Mouse (Mus musculus) spleen, adult 2 months (tissue): ENCODE measurements around the gene Adrb1. TPM values are rescaled to one million over a fixed set of nuclear protein-coding genes. Genes with fewer than 3 reads are reported as not detected.
"Not testable (repeated sequence)": the region's sequence is repeated elsewhere in the genome, so short reads cannot be mapped to it uniquely, and the experiment has no call there.

ENCODE experiments used
- DNase-seq, 2 experiments: peaks; one replicate each; pipeline versions ENCODE4 v3.0.0 to v3.0.0-alpha.2; 2012 to 2021; ENCODE audit warnings: low spot score in 2 of 2, low read depth in 1 of 2
- H3K27ac ChIP-seq: fragments of 200-500 bp; 2 replicates; pipeline ENCODE4 v1.5.1; 2012; ENCODE audit warnings: low read length, inconsistent platforms; ENCODE audit not compliant: insufficient read depth
- H3K27me3 ChIP-seq: fragments of 200-500 bp; 2 replicates; pipeline ENCODE4 v1.6.1; 2012; ENCODE audit warnings: mild to moderate bottlenecking, moderate library complexity, low read length, inconsistent platforms; ENCODE audit not compliant: control insufficient read depth, insufficient read depth
- H3K36me3 ChIP-seq: fragments of 200-500 bp; 2 replicates; pipeline ENCODE4 v1.6.1; 2012; ENCODE audit warnings: mild to moderate bottlenecking, low read length, inconsistent platforms; ENCODE audit not compliant: control insufficient read depth, insufficient read depth
- H3K4me1 ChIP-seq: fragments of 200-500 bp; 2 replicates; pipeline ENCODE4 v1.6.1; 2011; ENCODE audit warnings: inconsistent platforms; ENCODE audit not compliant: control insufficient read depth, insufficient read depth, insufficient read length
- H3K4me3 ChIP-seq: fragments of 200-500 bp; 2 replicates; pipeline ENCODE4 v1.5.1; 2011; ENCODE audit warnings: mild to moderate bottlenecking, inconsistent platforms; ENCODE audit not compliant: insufficient read depth, insufficient read length; ENCODE audit errors: extremely low read depth
- CTCF ChIP-seq: fragments of 200-500 bp; IDR thresholded peaks from 2 replicates; pipeline ENCODE4 v1.5.1; 2011; ENCODE audit warnings: mild to moderate bottlenecking, inconsistent platforms; ENCODE audit not compliant: insufficient read depth, insufficient read length, insufficient replicate concordance; ENCODE audit errors: extremely low read depth
- POLR2A ChIP-seq: fragments of 200-500 bp; IDR thresholded peaks from 2 replicates; pipeline ENCODE4 v1.6.1; 2011; ENCODE audit warnings: low read depth, low read length, inconsistent platforms
- WGBS: fragments of 180-500 bp; shearing (Covaris S2); methylation state at CpG from one replicate; pipeline ENCODE4 v1.1.7; 2018; 5-methylcytosine and 5-hydroxymethylcytosine counted together
- polyA plus RNA-seq: library from polyadenylated mRNA; depleted of rRNA; stranded (reverse); fragments of >200 nt; gene quantifications from 2 replicates; pipeline ENCODE4 v1.2.3, GENCODE M21; 2012; rRNA removed

Gene Adrb1
- polyA plus RNA-seq, 1 experiment = 7.7 TPM

GRCm38 (mm10) chr19:56774408-56774962 lies 52.5 kb downstream of the Adrb1 start:
- 47% methylated on average over 9 of the region's 9 CpGs for WGBS
- 0 out of 2 replicates have a peak, but pooled peaks cover 4% of the 10 kb centered on the region for H3K27me3 ChIP-seq
- peak; percentile 28 to 52 for DNase-seq
- TF ChIP-seq POLR2A = no peak
- TF ChIP-seq CTCF = no peak
- H3K4me1 ChIP-seq = peaks cover 39% of the 10 kb centered on the region
- H3K36me3 ChIP-seq = no peaks in the 10 kb centered on the region
- no peak overlapping the region for H3K4me3 ChIP-seq
- H3K27ac ChIP-seq = 0 out of 2 replicates have a peak overlapping the region, but pooled peaks have one; percentile 2

- Histone ChIP-seq H3K27me3 (0 out of 2 replicates have a peak, but pooled peaks cover 4% of the 10 kb centered on the region), H3K4me1 (peaks cover 39% of the 10 kb centered on the region)
Observed at GRCm38 (mm10) chr19:56774971-56775892, 53.2 kb downstream of the Adrb1 start.

DNA sequence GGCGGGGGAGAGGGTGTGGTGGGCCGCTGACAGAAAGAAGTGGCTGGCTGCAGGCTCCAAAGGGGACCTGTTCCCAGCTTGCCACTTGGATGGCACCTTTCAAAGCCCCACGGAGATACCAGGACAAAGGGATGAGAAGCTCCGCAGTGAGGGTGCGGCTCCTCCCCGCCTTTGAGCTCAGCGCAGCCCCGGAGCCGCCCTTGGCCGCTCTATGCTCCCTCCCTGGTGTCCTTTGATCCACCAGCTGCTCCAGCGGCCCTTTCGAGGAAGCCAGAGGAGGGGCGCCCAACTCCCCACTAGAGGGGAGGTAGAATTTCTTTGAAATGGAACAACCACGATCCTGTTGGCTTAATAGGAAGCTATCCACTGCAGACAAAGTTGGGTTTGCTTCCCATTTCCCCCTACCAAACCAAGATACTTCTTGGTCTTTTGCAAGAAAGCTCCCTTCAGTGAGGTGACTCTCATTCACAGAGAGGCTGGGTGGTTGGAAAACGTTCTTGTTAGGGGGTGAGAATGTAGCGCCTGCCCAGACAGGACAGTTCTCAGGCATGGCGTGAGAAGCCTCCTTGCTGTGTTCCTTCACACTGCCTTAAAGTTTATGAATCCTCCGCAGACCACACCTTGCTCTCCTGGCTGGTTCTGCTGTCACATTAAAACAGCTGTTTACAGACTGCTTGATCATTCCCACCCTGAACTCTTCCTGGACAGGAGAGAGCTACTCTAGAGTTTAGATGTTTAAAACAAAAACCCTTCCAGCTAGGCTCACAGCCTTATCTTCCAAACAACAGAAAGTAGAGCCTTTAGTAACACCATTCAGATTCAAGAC lies 54.1 kb downstream of the Adrb1 start:
- Histone ChIP-seq H3K36me3 (no peaks in the 10 kb centered on the region), H3K27ac (no peak overlapping the region), H3K4me1 (peaks cover 31% of the 10 kb centered on the region), H3K27me3 (0 out of 2 replicates have a peak, but pooled peaks cover 4% of the 10 kb centered on the region), H3K4me3 (0 out of 2 replicates have a peak overlapping the region, but pooled peaks have one; percentile 8)
- WGBS = 17% methylated on average over 18 of the region's 18 CpGs
- no peak for DNase-seq
- TF ChIP-seq CTCF (no peak), POLR2A (no peak)

More at GRCm38 (mm10) chr19:56774971-56775892, 53.2 kb downstream of the Adrb1 start:
- no peaks in the 10 kb centered on the region for H3K36me3 ChIP-seq
- TF ChIP-seq CTCF (no peak), POLR2A (no peak)
- no peak overlapping the region for H3K27ac ChIP-seq
- 54% methylated on average over 24 of the region's 24 CpGs for WGBS
- no peak for DNase-seq
- no peak overlapping the region for H3K4me3 ChIP-seq

DNA sequence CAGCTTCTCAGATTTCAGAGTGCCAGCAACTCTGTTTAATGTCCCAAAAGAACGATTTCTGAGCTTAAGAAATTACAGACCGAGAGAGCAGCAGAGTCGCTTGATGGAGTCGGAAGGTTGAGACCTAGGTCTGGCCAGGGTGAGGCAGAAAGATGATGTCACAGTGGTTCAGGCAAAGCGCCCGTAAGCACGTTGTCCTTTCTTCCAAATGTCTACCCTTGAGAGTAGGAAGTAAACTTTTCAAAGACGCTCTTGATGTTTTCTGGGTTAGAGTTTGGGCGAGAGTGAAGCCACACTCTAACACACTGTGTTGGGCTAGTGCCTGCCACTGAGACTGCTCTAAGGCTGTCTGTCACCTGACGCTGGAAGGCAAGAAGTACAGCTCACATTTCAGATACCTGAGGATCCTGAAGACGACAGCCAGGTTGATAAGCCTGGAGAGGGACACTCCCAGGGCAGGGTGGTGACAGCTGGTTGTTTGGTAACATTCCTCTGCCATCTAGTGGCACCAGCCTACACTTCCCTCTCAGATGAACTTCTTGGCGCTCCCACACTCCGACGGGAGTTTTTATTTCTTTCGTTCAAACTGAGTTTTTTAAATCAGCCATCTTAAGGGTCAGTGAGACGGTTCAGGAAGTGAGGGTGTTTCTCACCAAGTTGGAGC lies 54.9 kb downstream of the Adrb1 start:
- WGBS = 23% methylated on average over 16 of the region's 16 CpGs
- H3K27me3 ChIP-seq = 0 out of 2 replicates have a peak, but pooled peaks cover 4% of the 10 kb centered on the region
- H3K4me3 ChIP-seq = no peak overlapping the region
- peaks cover 23% of the 10 kb centered on the region for H3K4me1 ChIP-seq
- TF ChIP-seq CTCF = peak; percentile 66; the same call in 1 of the 2 replicates
- no peak for TF ChIP-seq POLR2A
- DNase-seq = peak in 1 of 2 experiments; percentile 40
- no peak overlapping the region for H3K27ac ChIP-seq
- H3K36me3 ChIP-seq = no peaks in the 10 kb centered on the region

- DNase-seq, H3K4me3 ChIP-seq, H3K27me3 ChIP-seq, H3K36me3 ChIP-seq, H3K27ac ChIP-seq: not testable (repeated sequence)
- WGBS = 94% methylated on average over 7 of the region's 7 CpGs
- peaks cover 16% of the 10 kb centered on the region; the same call in 1 of the 2 replicates for H3K4me1 ChIP-seq
Observed at GRCm38 (mm10) chr19:56778532-56778931, 56.5 kb downstream of the Adrb1 start.

Other genes starting within 250 kb of the Adrb1 start
- gene Dclre1a, start 174.0 kb upstream of the Adrb1 start, polyA plus RNA-seq = 2.6 TPM in 2 replicates
- 4.7 and 5.2 TPM in 2 replicates for gene Nhlrc2, start 173.9 kb upstream of the Adrb1 start, polyA plus RNA-seq
- 1.8 and 2.0 TPM in 2 replicates for gene Ccdc186, start 100.0 kb downstream of the Adrb1 start, polyA plus RNA-seq
- not detected in 2 replicates for gene Tdrd1, start 104.0 kb downstream of the Adrb1 start, polyA plus RNA-seq
- 0.06 TPM in 1 of 2 replicates, not detected in the other for gene Vwa2, start 152.1 kb downstream of the Adrb1 start, polyA plus RNA-seq